Mouse (Mus musculus) spleen, postnatal 36 days (tissue): ENCODE results near the gene Nr1h2.
A peak's percentile ranks its signal among the peaks of the same experiment; 100 is the strongest.

Source experiments
- DNase-seq, 2 experiments: peaks; one replicate each; pipeline ENCODE4 v3.0.0; 2022; ENCODE audit warnings: low spot score in 2 of 2, mixed read lengths in 1 of 2

The Nr1h2 gene

DNA sequence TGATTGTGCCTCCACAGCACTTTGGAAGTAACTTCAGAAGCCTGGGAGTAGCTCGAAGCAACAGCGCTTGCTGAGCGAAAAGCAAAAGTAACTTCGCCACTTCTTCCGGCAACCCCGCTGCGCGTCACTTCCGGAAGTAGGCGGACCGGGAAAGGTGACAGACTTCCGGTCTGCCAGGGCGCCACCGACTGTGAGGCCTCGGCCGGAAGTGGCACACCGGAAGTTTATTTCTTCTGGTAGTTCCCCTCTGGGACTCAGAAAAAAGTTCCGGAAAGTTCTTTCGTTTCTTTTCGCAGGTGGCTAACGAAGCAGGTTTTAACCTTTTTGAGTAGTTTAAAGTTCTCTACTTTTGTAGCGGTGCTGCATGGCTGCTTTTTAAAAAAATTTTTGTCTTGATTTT, at the start of gene Nr1h2:
Nr1h2 (minus strand) TSS at position 126 of the 400 bp plus-strand sequence.
- peak; percentile 98 to 99 for DNase-seq

DNA sequence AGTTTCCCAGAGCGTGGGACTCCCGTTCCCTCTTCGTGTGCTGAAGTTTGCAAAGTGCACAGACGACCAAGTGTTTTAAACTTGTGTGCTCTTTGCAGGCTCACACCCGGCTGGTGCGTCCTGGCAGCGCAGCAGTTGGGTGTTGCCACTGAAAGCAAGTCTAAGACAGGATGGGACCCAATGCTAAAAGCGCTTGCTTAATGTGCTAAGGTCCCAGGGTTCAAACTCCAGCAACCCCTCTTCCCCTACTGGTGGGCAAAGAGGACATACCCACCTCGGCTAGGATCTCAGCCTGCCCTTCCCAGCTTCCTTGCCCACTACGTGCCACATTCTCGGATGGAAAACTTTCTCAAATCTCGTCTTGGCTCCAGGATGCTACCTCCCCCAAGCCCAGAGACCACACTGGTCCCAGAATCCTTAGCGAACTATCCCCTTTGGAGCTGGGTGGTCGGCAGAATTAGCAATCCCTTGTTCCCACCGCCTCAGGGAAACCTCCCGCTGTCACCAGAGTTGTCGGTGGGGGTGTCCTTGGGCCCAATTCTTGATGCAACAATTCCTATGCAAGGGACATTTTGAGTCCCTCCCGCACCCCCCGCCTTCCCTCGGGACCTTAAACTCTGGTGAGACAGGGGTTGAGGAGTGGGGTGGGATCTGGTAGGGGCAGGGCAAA, 49.6 kb upstream of the Nr1h2 start:
- no peak for DNase-seq

DNA sequence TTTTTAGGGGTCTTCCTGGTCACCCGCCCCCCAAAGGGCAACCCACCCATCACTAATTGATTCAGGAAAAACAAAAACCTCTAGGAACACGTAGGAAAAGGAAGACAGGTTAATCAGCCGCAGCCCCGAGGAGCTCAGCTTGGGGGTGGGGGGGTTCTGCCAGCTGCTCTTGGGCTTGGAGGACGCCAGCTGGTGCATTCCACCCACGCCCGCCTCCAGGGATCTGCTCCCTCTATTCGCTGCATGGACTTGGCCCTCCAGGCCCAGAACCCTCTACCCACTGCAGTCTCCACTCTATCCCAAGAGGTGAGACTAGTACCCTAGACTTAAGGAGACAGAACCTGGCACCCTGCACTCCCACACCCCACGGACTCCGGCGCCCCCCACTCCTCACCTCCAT, 48.7 kb upstream of the Nr1h2 start:
- DNase-seq, result no peak

DNA sequence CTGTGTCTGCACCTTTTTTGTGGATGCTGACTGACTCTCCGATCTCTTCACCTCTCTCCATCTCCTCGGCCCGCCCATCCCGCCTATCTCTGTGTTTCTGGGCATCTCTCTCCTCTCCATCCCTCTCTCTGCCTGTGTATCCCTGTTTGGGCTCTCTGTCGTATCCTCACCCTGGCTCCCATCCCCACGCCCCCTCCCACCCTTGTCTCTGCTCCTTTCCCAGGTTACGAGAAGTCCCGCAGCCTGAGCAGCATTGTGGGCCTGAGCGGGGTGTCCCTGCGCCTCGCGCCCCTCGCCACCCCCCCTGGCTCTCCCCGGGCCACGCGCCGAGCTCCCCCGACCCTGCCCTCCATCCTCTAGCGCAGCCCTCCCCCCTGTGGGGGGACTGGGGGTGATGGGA, 47.9 kb upstream of the Nr1h2 start:
- DNase-seq, result no peak

DNA sequence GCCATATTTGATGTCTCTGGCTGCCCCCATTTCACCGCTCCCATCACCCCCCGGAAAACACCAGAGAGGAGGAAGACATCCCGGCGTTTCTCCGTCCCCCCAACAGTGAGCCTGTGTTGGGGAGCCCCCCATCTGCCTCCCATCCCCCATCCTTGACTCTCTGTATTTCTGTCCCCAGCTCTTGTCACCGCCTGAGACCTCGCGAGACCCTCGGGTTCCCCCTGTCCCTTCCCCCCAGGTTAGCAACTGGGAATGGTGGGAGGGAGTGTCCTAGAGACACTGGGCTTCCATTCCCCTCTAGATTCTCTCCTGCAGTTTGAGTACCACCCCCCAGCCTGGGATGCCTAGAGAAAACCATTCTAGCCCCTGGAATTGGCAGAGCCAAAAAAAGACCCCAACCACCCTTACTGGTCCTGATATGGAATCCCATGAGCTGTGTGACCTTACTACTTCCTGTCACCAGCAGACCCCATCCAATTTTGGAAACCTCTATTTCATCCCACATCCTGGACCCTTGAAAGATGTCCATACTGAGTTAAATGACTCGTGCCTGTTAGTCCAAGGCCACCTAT, 47.0 kb upstream of the Nr1h2 start:
- no peak for DNase-seq

DNA sequence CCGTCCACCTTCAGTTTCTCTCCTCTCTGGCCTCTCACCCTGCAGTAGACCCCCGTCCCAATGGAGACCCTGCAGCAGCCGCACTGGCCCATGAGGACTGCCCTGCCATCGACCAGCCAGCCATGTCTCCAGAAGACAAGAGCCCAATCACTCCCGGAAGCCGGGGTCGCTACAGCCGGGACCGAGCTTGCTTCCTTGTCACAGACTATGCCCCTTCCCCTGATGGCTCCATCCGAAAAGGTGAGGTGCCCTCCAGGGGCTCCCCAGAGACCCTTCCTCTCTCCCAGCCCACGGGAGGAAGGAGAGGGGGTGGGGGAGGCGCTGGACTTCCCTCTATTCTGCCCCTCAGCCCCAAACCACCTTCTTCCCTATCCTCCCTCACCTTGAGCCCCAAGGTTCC, 44.6 kb upstream of the Nr1h2 start:
- DNase-seq, result no peak

DNA sequence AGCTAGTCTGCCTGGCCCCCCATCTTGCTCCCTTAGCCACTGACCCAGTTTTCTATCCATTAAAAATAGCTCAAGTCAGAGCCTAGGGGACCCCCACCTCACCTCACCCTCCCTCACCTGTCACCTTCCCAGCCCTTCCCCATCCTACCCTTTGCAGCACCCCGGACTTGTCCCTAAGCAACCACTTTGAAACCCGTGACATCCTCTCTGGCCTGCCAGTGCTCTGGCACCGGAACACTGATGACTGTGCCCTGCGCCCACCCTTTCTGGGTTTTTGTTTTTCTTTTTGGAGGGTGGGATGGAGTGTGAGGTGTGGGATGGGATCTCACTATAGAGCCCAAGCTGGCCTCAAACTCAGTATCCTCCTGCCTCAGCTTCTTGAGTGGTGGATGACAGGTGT, 43.9 kb upstream of the Nr1h2 start:
- no peak for DNase-seq

DNA sequence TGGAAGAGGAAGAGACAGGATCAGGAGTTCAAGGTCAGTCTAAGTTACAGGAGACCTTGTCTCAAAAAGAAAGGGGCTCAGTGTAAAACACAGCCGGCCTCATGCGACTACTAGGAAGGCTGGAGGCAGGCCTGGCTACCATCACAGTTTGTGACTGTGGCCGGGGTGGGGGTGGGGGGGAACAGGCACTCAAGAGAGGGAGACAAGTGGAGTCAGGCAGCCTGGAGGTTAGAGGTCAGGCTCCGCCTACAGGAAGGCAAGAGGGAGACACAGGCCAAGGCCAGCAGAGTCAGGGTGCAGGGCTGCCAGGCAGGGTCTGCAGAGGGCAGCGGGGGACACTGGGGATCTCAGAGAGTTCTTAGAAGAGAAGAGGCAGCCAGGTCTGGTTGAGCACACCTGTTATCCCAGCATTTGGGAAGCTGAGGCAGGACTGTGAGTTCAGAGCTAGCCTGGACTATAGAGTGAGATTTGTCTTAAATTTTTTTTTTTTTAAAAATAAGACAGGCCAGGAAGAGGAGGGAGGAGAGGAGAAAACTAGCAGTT, 43.3 kb upstream of the Nr1h2 start:
- DNase-seq, result no peak

DNA sequence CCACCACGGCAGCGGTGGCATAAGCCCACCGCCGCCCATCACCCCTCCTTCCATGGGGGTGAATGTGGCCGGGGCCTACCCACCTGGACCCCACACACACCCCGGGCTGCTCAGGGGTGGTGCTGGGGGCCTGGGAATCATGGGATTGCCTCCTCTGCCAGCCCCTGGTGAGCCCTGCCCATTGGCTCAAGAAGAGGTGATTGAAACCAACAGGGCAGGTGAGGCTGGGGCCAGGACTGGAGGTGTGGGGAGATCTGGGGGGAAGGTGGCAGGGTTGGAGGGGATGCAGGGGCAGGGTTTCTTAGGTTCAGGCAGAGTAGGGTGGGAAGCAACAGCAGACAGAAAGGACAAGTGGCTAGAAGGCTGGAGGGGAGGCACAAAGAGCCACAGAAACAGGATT, 42.3 kb upstream of the Nr1h2 start:
- no peak for DNase-seq

DNA sequence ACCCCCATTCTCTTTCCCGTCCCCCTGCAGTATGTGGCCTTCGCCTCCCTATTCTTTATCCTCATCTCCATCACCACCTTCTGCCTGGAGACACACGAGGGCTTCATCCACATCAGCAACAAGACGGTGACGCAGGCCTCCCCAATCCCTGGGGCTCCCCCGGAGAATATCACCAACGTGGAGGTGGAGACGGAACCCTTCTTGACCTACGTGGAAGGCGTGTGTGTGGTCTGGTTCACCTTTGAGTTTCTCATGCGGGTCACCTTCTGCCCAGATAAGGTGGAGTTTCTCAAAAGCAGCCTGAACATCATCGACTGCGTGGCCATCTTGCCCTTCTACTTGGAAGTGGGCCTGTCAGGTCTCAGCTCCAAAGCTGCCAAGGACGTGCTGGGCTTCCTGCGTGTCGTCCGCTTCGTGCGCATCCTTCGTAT, 41.4 kb upstream of the Nr1h2 start:
- no peak for DNase-seq

DNA sequence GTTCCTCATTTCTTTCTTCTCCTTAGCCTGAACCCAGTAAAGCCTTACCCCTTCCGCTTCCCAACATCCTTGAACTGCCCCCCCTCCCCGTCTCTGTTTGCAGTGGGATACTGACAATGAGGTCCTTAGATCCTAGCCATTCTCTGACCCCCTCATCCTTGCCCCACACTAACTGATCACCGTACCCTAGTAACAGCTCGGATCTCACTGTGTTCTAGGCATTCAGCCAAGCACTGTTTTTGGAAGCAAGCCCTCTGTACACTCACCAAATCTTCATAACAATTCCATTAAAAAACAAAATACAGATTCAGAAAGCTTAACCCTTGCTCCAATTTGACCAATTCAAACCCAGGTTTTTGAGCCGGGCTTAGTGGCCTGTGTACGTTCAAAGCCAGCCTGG, 40.5 kb upstream of the Nr1h2 start:
- no peak for DNase-seq

DNA sequence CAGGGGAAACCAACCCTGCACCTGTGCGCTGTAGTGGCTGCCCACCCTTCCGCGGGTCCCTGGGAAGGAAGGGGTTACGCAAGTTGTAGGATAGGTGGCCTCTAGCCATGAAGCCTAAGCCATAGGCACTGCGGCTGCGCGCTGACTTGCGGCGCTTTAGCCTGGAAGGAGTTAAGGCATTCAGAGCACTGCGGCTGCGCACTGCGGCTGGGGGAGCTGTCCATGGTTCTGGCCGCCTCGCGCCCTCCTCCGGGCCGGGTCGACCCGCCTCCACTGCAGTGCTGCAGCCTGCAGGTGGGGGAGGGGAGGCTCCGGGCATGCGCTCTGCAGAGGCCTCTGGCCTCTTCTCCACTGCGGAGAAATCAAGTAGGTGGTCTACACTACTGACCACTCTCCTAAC, 40.0 kb upstream of the Nr1h2 start:
- DNase-seq, result peak; percentile 61 to 67

DNA sequence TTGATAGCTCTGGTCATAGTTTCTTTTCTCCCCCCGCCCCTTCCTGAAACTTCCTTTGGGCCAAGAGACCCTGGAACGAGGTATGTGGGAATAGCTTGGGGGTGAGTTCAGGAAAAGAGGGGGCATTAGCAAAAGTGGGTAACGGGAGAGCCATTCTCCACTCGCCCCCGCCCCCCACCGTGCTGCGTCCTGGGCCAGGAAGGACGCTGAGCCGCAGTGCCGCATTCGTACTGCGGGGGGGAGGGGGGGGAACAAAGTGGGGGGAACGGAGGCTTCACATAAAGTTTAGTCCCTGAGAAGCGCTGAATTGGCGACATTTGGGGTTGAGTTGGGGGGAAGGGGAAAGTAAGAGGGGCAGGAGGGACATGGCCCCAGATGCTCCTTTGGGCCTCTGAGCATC, 39.3 kb upstream of the Nr1h2 start:
- no peak for DNase-seq

DNA sequence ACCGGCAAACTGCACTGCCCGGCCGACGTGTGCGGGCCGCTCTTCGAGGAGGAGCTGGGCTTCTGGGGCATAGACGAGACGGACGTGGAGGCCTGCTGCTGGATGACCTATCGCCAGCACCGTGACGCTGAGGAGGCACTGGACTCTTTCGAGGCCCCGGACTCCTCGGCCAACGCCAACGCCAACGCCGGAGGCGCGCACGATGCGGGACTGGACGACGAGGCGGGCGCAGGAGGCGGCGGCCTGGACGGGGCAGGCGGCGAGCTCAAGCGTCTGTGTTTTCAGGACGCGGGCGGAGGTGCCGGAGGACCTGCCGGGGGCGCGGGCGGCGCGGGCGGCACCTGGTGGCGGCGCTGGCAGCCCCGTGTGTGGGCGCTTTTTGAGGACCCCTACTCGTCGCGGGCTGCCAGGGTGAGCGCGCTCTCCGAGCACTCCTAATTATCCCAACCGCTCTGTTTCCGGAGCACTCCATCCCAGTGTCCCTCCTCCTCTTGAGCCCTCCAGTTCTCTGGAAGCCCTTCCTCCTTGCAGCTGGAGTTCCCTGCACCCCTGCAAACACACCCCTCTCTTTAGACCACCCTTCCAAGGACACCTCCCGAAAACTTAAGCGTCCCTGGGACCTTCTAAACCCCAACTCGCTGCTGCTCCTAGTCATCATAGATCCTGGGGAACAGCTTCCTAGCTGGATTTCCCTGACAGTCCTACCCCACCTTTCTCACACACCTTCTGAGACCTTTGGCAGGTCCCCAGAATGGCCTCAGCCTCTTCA, 37.8 kb upstream of the Nr1h2 start:
- no peak for DNase-seq

DNA sequence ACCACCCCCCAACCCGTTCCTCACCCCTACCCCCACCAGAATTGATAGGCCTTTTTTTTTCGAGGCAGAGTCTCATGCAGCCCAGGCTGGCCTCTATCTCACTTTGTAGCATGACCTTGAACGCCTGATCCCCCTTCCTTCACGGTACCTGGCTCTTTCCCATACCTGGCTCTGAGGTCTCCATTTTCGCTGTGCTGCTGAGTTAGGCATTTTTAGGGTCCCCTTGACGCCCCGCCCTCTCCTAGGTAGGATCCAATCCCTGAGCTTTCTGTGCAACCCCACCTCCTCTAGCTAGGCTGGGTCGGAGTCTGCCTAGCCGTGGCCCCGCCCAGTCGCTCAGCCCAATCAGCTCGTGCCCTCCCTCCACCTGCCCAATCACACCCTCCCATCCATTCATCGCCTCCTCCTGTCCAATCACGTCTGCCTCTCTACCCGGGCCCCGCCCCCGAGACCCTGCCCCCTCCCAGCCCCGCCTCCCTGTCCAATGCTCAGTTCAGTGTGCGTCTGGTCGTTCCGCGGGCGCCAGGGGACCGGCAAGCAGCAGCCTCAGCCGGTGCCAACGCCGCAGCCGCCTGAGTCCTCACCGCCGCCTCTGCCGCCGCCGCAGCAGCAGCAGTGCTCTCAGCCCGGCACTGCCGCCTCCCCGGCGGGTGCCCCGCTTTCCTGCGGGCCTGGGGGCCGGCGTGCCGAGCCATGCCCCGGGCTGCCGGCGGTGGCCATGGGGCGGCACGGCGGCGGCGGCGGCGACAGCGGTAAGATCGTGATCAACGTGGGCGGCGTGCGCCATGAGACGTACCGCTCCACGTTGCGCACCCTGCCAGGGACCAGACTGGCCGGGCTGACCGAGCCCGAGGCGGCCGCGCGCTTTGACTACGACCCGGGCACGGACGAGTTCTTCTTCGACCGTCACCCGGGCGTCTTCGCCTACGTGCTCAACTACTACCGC, 36.9 kb upstream of the Nr1h2 start, which contains the start of gene Kcnc3:
Kcnc3 (plus strand) TSS at position 263 of the 946 bp plus-strand sequence.
- DNase-seq, result peak; percentile 94 to 96

DNA sequence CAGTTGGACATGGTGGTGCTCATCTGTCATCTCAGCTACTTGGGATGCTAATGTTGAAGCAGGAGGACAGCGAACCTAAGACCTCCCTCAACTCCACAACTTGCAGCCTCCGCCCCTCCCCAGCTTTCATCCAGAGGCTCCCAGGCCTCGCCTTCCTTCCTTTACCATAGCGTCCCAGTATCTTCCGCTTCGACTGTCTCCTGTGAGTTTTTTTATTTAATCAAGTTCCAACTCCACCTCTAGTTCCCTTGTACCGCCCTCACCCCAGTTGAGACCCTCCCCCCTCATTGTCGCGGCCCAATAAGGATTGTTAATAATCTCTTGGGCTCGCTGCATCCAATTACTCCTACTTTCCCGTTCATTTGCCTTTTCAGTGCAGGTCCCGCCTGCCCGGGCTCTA, 36.2 kb upstream of the Nr1h2 start:
- DNase-seq, result no peak

DNA sequence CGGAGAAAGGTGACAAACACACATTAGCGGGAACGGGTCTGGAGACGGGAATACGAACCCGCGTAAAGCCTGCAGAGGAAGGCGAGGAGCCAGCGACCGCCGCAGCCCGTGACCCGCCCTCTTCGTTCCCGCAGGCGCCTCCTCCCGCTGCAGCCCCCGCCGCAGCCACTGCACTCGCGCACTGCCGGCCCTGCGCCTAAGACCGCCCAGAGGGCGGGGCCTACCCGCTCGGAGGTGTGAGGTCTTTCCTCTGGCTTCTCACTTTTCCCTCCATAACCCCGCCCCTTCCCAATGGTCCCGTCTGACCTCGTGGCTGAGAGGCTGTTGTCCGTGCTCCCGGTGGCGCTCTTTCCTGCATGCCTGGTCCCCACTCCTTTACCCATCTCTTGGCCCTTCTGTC, 35.4 kb upstream of the Nr1h2 start:
- peak; percentile 71 to 74 for DNase-seq

DNA sequence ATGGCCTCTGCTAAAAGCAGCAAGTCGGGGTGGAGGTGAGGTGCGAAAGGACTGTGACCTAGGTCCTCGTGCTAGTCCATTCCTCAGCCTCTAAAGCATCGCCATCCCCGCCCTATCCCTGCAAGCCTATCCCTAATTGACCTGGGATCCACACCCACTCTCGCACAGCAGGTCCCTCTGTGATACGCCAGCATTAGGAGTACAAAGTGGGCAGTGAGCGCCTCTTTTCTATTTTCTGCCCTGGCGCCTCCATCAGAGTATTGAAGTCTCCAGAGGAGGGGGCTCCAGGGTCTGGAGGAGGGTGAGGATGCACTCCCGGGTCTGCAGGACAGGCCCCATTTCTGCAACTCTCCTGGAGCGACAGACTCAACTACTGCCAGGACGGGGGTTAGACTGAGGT, 34.6 kb upstream of the Nr1h2 start:
- DNase-seq, result no peak

DNA sequence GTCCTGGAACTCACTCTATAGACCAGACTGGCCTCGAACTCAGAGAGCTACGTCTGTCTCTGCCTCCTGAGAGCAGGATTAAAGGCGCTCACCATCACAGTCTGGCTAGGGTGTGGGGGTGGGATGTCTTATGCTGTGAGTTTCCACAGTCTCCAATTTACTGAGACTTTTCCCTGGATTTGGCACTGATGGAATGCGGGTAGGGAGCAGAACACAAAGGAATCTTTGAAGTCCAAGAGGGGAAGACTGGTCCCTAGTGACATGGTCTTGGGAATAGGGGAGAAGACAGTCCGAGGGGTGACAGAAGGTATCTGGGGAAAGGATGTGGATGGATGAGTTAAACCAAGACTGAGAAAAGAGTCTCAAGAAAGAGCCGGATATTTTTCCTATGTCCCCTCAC, 33.9 kb upstream of the Nr1h2 start:
- DNase-seq, result no peak

DNA sequence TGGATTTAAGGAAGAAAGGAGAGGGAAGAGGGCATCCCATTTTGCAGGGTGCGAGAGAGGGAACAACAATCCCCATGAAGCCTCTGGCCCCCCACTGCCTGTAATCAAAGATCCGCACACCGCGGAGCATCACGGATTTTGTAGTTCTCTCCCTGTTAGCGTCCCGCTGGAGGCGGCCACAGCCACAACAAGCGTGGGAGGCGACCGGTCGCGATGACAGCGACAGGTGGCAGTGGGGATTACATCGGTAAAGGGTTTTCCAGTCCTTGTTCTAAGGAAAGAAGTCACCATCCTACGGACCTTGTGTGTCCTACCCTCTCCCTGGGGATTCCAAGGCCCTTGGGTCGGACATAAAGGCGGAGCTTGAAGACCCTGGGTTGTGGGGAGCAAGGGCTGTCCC, 33.2 kb upstream of the Nr1h2 start:
- DNase-seq, result peak in 1 of 2 experiments; percentile 27

DNA sequence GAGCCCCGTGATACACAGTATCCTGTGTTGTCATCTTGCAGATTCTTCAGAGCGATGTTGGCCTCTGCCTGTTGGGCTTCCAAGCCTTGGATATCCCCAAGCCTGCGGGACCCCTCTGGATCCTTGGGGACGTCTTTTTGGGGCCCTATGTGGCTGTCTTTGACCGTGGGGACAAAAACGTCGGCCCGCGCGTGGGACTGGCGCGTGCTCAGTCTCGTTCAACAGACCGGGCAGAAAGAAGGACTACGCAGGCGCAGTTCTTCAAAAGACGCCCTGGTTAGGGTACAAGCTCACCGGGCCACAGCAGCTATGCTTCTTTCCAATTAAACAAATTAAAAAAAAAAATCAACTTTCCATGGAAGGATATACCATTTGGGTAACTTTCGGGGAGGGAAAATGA, 32.8 kb upstream of the Nr1h2 start:
- no peak for DNase-seq

DNA sequence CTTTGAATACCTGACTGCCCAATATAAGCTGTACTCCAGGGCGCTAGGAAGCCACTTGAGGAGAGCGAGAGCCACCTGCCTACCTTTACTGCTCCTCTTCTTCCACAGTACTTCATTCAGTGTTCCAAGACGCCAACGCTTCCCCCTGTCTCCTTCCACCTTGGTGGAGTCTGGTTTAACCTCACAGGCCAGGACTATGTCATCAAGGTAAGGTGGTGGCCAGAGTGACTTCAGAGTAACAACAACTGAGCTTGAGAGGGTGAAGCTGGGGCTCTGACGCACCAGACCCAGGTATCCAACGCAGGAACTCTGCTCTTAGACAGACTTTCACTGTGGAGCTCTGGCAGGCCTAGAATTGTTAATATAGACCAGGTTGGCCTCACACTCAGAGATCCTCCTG, 31.9 kb upstream of the Nr1h2 start:
- DNase-seq, result no peak
